Comparison of ENCODE assay signal across 11 mouse cellular contexts in the genomic region with DNA sequence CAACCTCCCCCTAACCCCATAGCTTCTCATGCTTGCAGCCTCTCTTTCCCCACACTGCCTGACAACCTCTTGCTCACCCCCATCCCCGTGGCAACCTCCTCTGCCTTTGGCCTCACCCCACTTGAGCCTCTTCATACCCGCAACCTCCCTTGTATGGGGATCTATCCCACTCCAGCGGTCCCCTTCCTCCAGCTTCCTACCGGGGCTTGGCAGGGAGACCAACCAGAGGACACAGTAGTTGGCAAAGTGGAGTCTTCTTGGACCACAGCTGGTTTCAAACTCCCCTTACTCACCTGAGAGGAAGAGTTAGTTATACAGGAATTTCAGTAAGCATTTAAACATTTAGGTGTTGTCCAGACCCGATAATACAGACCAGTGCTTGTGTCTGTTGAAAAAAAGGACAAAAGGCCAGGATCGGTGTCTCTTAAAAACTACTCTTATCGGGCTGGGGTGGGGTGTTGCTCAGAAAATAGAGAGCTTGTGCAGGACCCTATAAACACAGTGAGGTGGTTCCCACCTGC. TPM values are rescaled to one million over a fixed set of nuclear protein-coding genes. Genes with fewer than 3 reads are reported as not detected.
DNase-seq lines count a peak whose midpoint lies in the region; ATAC-seq and TF ChIP-seq lines count a peak whose summit lies in the region.
"Had no signal": no experiment of that assay in that cellular context is flagged by ENCODE, and none has a peak within 500 bp of the region (broad histone marks: within the 10 kb centered on the region; RNA-seq: fewer than 3 reads in every experiment).

No protein-coding gene starts in this region.

- peak overlapping the region; percentile 76 for H3K4me2 ChIP-seq in midbrain, embryonic 14.5 days (ENCODE audit: low read length)

- TF ChIP-seq EP300 in ES-Bruce4 (IDR thresholded peaks at IDR 0.05; ENCODE audit: insufficient read depth, low read depth, low read length) = no peak

- no peaks in the 10 kb centered on the region for H3K9me3 ChIP-seq in ES-Bruce4 (replicated peaks; ENCODE audit: control insufficient read depth, insufficient read depth, low read length, poor library complexity, severe bottlenecking)
- H3K9me3 ChIP-seq in hindbrain, embryonic 10.5 days = peaks cover 7% of the 10 kb centered on the region; the same call in 1 of the 2 replicates
- no peaks in the 10 kb centered on the region for H3K9me3 ChIP-seq in midbrain, embryonic 14.5 days (ENCODE audit: control insufficient read depth, low read length)

- WGBS in hindbrain, embryonic 10.5 days = 35% methylated on average over 7 of the region's 7 CpGs
- 17% methylated on average over 7 of the region's 7 CpGs for WGBS in midbrain, embryonic 14.5 days

- no peak for ATAC-seq in midbrain, embryonic 14.5 days (ENCODE audit: low FRiP score, low TSS enrichment)

- no peak for TF ChIP-seq CTCF in ES-Bruce4 (IDR thresholded peaks at IDR 0.05; ENCODE audit: low read depth, low read length)
- TF ChIP-seq CTCF in left cerebral cortex, adult 2 months (IDR thresholded peaks at IDR 0.05) = no peak

- peak; percentile 40 for DNase-seq in embryo, embryonic 9.5 days (ENCODE audit: extremely low spot score)
- DNase-seq in embryo, embryonic 10 days (ENCODE audit: low spot score) = no peak
- DNase-seq in hindbrain, embryonic 10.5 days (ENCODE audit: low spot score) = no peak
- DNase-seq in midbrain, embryonic 14.5 days = peak; percentile 17
- no peak for DNase-seq in left cerebral cortex, postnatal 36 days (ENCODE audit: low spot score in 2 of 2)
- no peak for DNase-seq in left cerebral cortex, adult 2 months (ENCODE audit: extremely low spot score in 1 of 2, low spot score in 2 of 2)
- DNase-seq in kidney, postnatal 4 days = no peak

- no peak for TF ChIP-seq POLR2A in ES-Bruce4 (IDR thresholded peaks at IDR 0.05; ENCODE audit: insufficient read depth, low read length)

- H3K4me3 ChIP-seq in ES-Bruce4 (ENCODE audit: low read depth, low read length) = no peak overlapping the region
- peak overlapping the region; percentile 60 for H3K4me3 ChIP-seq in hindbrain, embryonic 10.5 days
- H3K4me3 ChIP-seq in midbrain, embryonic 14.5 days (replicated peaks; ENCODE audit: low read depth, low read length) = no peak overlapping the region
- H3K4me3 ChIP-seq in left cerebral cortex, adult 2 months = no peak overlapping the region

- intact Hi-C loops in left cerebral cortex, postnatal 36 days (cut with DNase I) = no loop called here
- intact Hi-C loops in left cerebral cortex, adult 2 months (cut with DNase I) = no loop called here

- peaks cover 2% of the 10 kb centered on the region; the same call in 1 of the 2 replicates for H3K27me3 ChIP-seq in ES-Bruce4 (ENCODE audit: control insufficient read depth, insufficient read depth, low read length, poor library complexity, severe bottlenecking)
- H3K27me3 ChIP-seq in hindbrain, embryonic 10.5 days (ENCODE audit: insufficient read depth, poor library complexity, severe bottlenecking) = peaks cover 54% of the 10 kb centered on the region
- H3K27me3 ChIP-seq in midbrain, embryonic 14.5 days (ENCODE audit: control insufficient read depth, insufficient read depth, low read length) = peaks cover 16% of the 10 kb centered on the region; the same call in 1 of the 2 replicates

- peak overlapping the region; percentile 30; the same call in 1 of the 2 replicates for H3K9ac ChIP-seq in ES-Bruce4 (ENCODE audit: low read depth, poor library complexity, severe bottlenecking)
- peak overlapping the region; percentile 61; the same call in 1 of the 2 replicates for H3K9ac ChIP-seq in midbrain, embryonic 14.5 days (replicated peaks; ENCODE audit: low read length)

- no peaks in the 10 kb centered on the region for H3K4me1 ChIP-seq in ES-Bruce4 (ENCODE audit: control insufficient read depth, insufficient read depth, low read length)
- peaks cover 28% of the 10 kb centered on the region for H3K4me1 ChIP-seq in hindbrain, embryonic 10.5 days (replicated peaks)
- peaks cover 12% of the 10 kb centered on the region; the same call in 1 of the 2 replicates for H3K4me1 ChIP-seq in midbrain, embryonic 14.5 days (ENCODE audit: control insufficient read depth, insufficient read depth, low read length)

- H3K27ac ChIP-seq in ES-Bruce4 (ENCODE audit: insufficient read depth, low read length) = no peak overlapping the region
- H3K27ac ChIP-seq in hindbrain, embryonic 10.5 days = peak overlapping the region; percentile 82
- H3K27ac ChIP-seq in midbrain, embryonic 14.5 days (replicated peaks; ENCODE audit: low read depth, low read length) = no peak overlapping the region
- H3K27ac ChIP-seq in left cerebral cortex, adult 2 months = no peak overlapping the region

- H3K36me3 ChIP-seq in ES-Bruce4 (ENCODE audit: control insufficient read depth, insufficient read depth, low read length, poor library complexity, severe bottlenecking) = no peaks in the 10 kb centered on the region
- no peaks in the 10 kb centered on the region for H3K36me3 ChIP-seq in hindbrain, embryonic 10.5 days
- H3K36me3 ChIP-seq in midbrain, embryonic 14.5 days (ENCODE audit: control insufficient read depth, insufficient read depth, low read length) = no peaks in the 10 kb centered on the region

RNA-seq across cellular contexts. Expression of gene Lactbl1, which starts 15.9 kb away (rescaled TPM):
- polyA plus RNA-seq in ES-Bruce4 (2011; ENCODE audit: insufficient read depth, insufficient read length, low read depth, missing spikeins) = not detected in 2 replicates
- 0.05 TPM in 1 of 2 replicates, not detected in the other for polyA plus RNA-seq in hindbrain, embryonic 10.5 days (2016; fragmentation: Nextera tagmentation; extraction: Ambion mirVana)
- not detected in 2 replicates for polyA plus RNA-seq in midbrain, embryonic 14.5 days (2014; fragmentation: Nextera tagmentation; extraction: Ambion mirVana)
- under 1 TPM in 1 of 2 experiments, not detected in 1; 0.15 TPM for total RNA-seq in left cerebral cortex, postnatal 36 days (2021)
- total RNA-seq in left cerebral cortex, adult 2 months (2021) = under 1 TPM in 1 of 2 experiments, not detected in 1; 0.12 TPM
- total RNA-seq: left cerebral cortex, adult 8-10 months had no signal
- polyA plus RNA-seq: heart, embryonic 14.5 days; urinary bladder, adult 2 months had no signal

RNA-seq across cellular contexts. Expression of gene Tex46, which starts 28.1 kb away (rescaled TPM):
- polyA plus RNA-seq in ES-Bruce4 (2011; ENCODE audit: insufficient read depth, insufficient read length, low read depth, missing spikeins) = not detected in 2 replicates
- polyA plus RNA-seq in hindbrain, embryonic 10.5 days (2016; fragmentation: Nextera tagmentation; extraction: Ambion mirVana) = not detected in 2 replicates
- polyA plus RNA-seq in midbrain, embryonic 14.5 days (2014; fragmentation: Nextera tagmentation; extraction: Ambion mirVana) = not detected in 2 replicates
- total RNA-seq in left cerebral cortex, postnatal 36 days (2021) = not detected
- total RNA-seq in left cerebral cortex, adult 2 months (2021) = not detected
- total RNA-seq: left cerebral cortex, adult 8-10 months had no signal
- polyA plus RNA-seq: heart, embryonic 14.5 days; urinary bladder, adult 2 months had no signal

RNA-seq across cellular contexts. Expression of gene Kdm1a, which starts 35.8 kb away (rescaled TPM):
- polyA plus RNA-seq in ES-Bruce4 (2011; ENCODE audit: insufficient read depth, insufficient read length, low read depth, missing spikeins) = 205 and 211 TPM in 2 replicates
- 54.6 and 61.0 TPM in 2 replicates for polyA plus RNA-seq in hindbrain, embryonic 10.5 days (2016; fragmentation: Nextera tagmentation; extraction: Ambion mirVana)
- 105 and 116 TPM in 2 replicates for polyA plus RNA-seq in midbrain, embryonic 14.5 days (2014; fragmentation: Nextera tagmentation; extraction: Ambion mirVana)
- total RNA-seq in left cerebral cortex, postnatal 36 days (2021) = 10 to 100 TPM; 95.6 to 96.1 TPM
- total RNA-seq in left cerebral cortex, adult 2 months (2021) = 10 to 100 TPM; 86.7 to 91.7 TPM

Comparison
In these comparisons a context has a peak if more than half of its experiments do, and no peak if none do; other contexts are left out.
1. DNase-seq: peak in embryo, embryonic 9.5 days (single experiment) and midbrain, embryonic 14.5 days (single experiment); none in embryo, embryonic 10 days (single experiment), hindbrain, embryonic 10.5 days (single experiment), left cerebral cortex, postnatal 36 days (0 of 2), left cerebral cortex, adult 2 months (0 of 2) and kidney, postnatal 4 days (0 of 2).